Mouse (Mus musculus): Measurements from ENCODE around the gene Ap3d1. TPM values are rescaled to one million over a fixed set of nuclear protein-coding genes. Genes with fewer than 3 reads are reported as not detected.

The Ap3d1 gene
- total RNA-seq, 4 experiments from 2014 or later = 91.8 to 136 (median 113) TPM

- no peak for DNase-seq
Measured at GRCm38 (mm10) chr10:80665459-80665858, 76.6 kb downstream of the Ap3d1 start.

GRCm38 (mm10) chr10:80665016-80665380, 77.1 kb downstream of the Ap3d1 start:
- DNase-seq = peak; percentile 84

- peak; percentile 87 for DNase-seq
Measured at GRCm38 (mm10) chr10:80664197-80665015, 77.7 kb downstream of the Ap3d1 start.

- no peak for DNase-seq
Measured at GRCm38 (mm10) chr10:80663485-80664196, 78.4 kb downstream of the Ap3d1 start.

- no peak for DNase-seq
Measured at GRCm38 (mm10) chr10:80661149-80661548, 80.9 kb downstream of the Ap3d1 start.

- peak; percentile 60 for DNase-seq
Measured at GRCm38 (mm10) chr10:80659213-80659612, 82.9 kb downstream of the Ap3d1 start.

- no peak for DNase-seq
Measured at GRCm38 (mm10) chr10:80658841-80659202, 83.2 kb downstream of the Ap3d1 start.

GRCm38 (mm10) chr10:80658194-80658840, 83.7 kb downstream of the Ap3d1 start:
- DNase-seq = no peak

Other genes starting within 250 kb of the Ap3d1 start
- not detected for gene Onecut3, start 247.4 kb downstream of the Ap3d1 start, total RNA-seq (2022)
- 1 to 10 TPM; 1.2 to 3.0 (median 1.9) TPM for gene Atp8b3, start 203.1 kb downstream of the Ap3d1 start, total RNA-seq (2022)
- gene Rexo1, start 180.7 kb downstream of the Ap3d1 start, total RNA-seq (2022) = 10 to 100 TPM; 54.2 to 60.1 (median 57.0) TPM
- 10 to 100 TPM; 12.7 to 15.4 (median 14.6) TPM for gene Klf16, start 164.9 kb downstream of the Ap3d1 start, total RNA-seq (2022)
- gene Abhd17a, start 151.9 kb downstream of the Ap3d1 start, total RNA-seq (2022) = 100 to 1,000 TPM in 1 of 4 experiments, 10 to 100 TPM in 3; 97.0 to 101 (median 97.8) TPM
- 10 to 100 TPM; 58.7 to 79.9 (median 70.3) TPM for gene Scamp4, start 139.4 kb downstream of the Ap3d1 start, total RNA-seq (2022)
- gene Adat3, start 139.4 kb downstream of the Ap3d1 start, total RNA-seq (2022) = 1 to 10 TPM; 1.8 to 4.7 (median 2.9) TPM
- 1 to 10 TPM; 1.0 to 4.8 (median 3.5) TPM for gene Gm49322, start 136.2 kb downstream of the Ap3d1 start, total RNA-seq (2022)
- 100 to 1,000 TPM; 157 to 173 (median 165) TPM for gene Csnk1g2, start 119.4 kb downstream of the Ap3d1 start, total RNA-seq (2022)
- 10 to 100 TPM; 63.4 to 94.6 (median 79.1) TPM for gene Btbd2, start 85.2 kb downstream of the Ap3d1 start, total RNA-seq (2022)
- gene Mknk2, start 64.2 kb downstream of the Ap3d1 start, total RNA-seq (2022) = 100 to 1,000 TPM; 106 to 157 (median 123) TPM
- gene Mob3a, start 40.3 kb downstream of the Ap3d1 start, total RNA-seq (2022) = 10 to 100 TPM; 16.2 to 33.5 (median 25.7) TPM
- 10 to 100 TPM; 19.3 to 46.2 (median 33.3) TPM for gene Izumo4, start 40.1 kb downstream of the Ap3d1 start, total RNA-seq (2022)
- 10 to 100 TPM; 35.0 to 78.6 (median 57.4) TPM for gene Dot1l, start 12.9 kb upstream of the Ap3d1 start, total RNA-seq (2022)
- 10 to 100 TPM; 52.0 to 78.6 (median 55.5) TPM for gene Sf3a2, start 55.9 kb upstream of the Ap3d1 start, total RNA-seq (2022)
- 100 to 1,000 TPM in 3 of 4 experiments, 10 to 100 TPM in 1; 92.4 to 130 (median 107) TPM for gene Plekhj1, start 56.4 kb upstream of the Ap3d1 start, total RNA-seq (2022)
- gene Amh, start 63.0 kb upstream of the Ap3d1 start, total RNA-seq (2022) = 1 to 10 TPM in 1 of 4 experiments, under 1 TPM in 3; 0.20 to 1.3 (median 0.68) TPM
- 10 to 100 TPM in 2 of 4 experiments, 1 to 10 TPM in 2; 5.7 to 23.4 (median 12.4) TPM for gene Jsrp1, start 71.2 kb upstream of the Ap3d1 start, total RNA-seq (2022)
- gene Oaz1, start 84.4 kb upstream of the Ap3d1 start, total RNA-seq (2022) = 1,000 to 10,000 TPM in 1 of 4 experiments, 100 to 1,000 TPM in 3; 825 to 1,012 (median 923) TPM
- 10 to 100 TPM in 3 of 4 experiments, 1 to 10 TPM in 1; 8.4 to 21.5 (median 15.9) TPM for gene Lingo3, start 101.8 kb upstream of the Ap3d1 start, total RNA-seq (2022)
- 10 to 100 TPM; 27.4 to 54.4 (median 34.0) TPM for gene Lsm7, start 112.9 kb upstream of the Ap3d1 start, total RNA-seq (2022)
- 10 to 100 TPM; 28.1 to 45.3 (median 36.1) TPM for gene Sppl2b, start 113.0 kb upstream of the Ap3d1 start, total RNA-seq (2022)
- gene Tmprss9, start 129.6 kb upstream of the Ap3d1 start, total RNA-seq (2022) = under 1 TPM in 1 of 4 experiments, not detected in 3; 0.18 TPM
- gene Timm13, start 158.7 kb upstream of the Ap3d1 start, total RNA-seq (2022) = 100 to 1,000 TPM; 154 to 235 (median 185) TPM
- gene Lmnb2, start 176.0 kb upstream of the Ap3d1 start, total RNA-seq (2022) = 10 to 100 TPM; 10.0 to 17.2 (median 15.2) TPM
- gene Gadd45b, start 187.8 kb upstream of the Ap3d1 start, total RNA-seq (2022) = 100 to 1,000 TPM in 1 of 4 experiments, 10 to 100 TPM in 3; 17.5 to 112 (median 73.6) TPM

Measured in adrenal gland, adult 8-10 months (tissue).